Mouse (Mus musculus) CH12.LX (cell line): ENCODE results near the gene Col25a1. TPM values are rescaled to one million over a fixed set of nuclear protein-coding genes. Genes with fewer than 3 reads are reported as not detected.

Experiments used
- DNase-seq: peaks from one replicate; pipeline ENCODE4 v3.0.0-alpha.2; 2013; ENCODE audit errors: extremely low read depth
- H3K27ac ChIP-seq: 2 replicates; pipeline ENCODE4 v1.5.1; 2012; ENCODE audit warnings: low read depth, mild to moderate bottlenecking, control low read depth, moderate library complexity; ENCODE audit not compliant: insufficient read depth
- H3K27me3 ChIP-seq: replicated peaks from 2 replicates; pipeline ENCODE3; 2012; ENCODE audit warnings: inconsistent platforms
- H3K36me3 ChIP-seq, 2 experiments: replicated peaks in 1 of 2; 2 replicates each; pipeline versions ENCODE3 to v1.6.1; 2012; ENCODE audit warnings: inconsistent platforms in 1 of 2, low read length in 1 of 2, mild to moderate bottlenecking in 1 of 2, mixed read lengths in 1 of 2, moderate library complexity in 1 of 2; ENCODE audit not compliant: control insufficient read depth in 1 of 2, insufficient read depth in 1 of 2
- H3K4me1 ChIP-seq, 2 experiments: 2 replicates each; pipeline ENCODE4 v1.6.1; 2012; ENCODE audit warnings: inconsistent platforms in 1 of 2, moderate library complexity in 1 of 2; ENCODE audit not compliant: insufficient read depth in 2 of 2, control insufficient read depth in 1 of 2
- H3K4me2 ChIP-seq: 2 replicates; pipeline ENCODE4 v1.6.1; 2012; ENCODE audit warnings: low read depth, mild to moderate bottlenecking, control low read depth; ENCODE audit not compliant: poor library complexity, insufficient read depth, severe bottlenecking
- H3K4me3 ChIP-seq, 3 experiments: fragments of 150-350 bp in 1 of 3; sonication (generic) in 1 of 3; replicated peaks in 1 of 3; 2 replicates each; pipeline versions ENCODE3 to v1.5.1; 2011 to 2012; ENCODE audit warnings: low read depth in 2 of 3, low read length in 2 of 3, mild to moderate bottlenecking in 2 of 3, moderate library complexity in 2 of 3, control low read depth in 1 of 3, improper control_type of control experiment in 1 of 3, inconsistent platforms in 1 of 3, mixed read lengths in 1 of 3; ENCODE audit not compliant: poor library complexity in 1 of 3
- H3K79me2 ChIP-seq: replicated peaks from 2 replicates; pipeline ENCODE4 v1.6.1; 2012; ENCODE audit warnings: mild to moderate bottlenecking, moderate library complexity; ENCODE audit not compliant: control insufficient read depth, poor library complexity, insufficient read depth, severe bottlenecking; ENCODE audit errors: extremely low read depth
- H3K9ac ChIP-seq: 2 replicates; pipeline ENCODE4 v1.6.1; 2012; ENCODE audit warnings: low read depth, mild to moderate bottlenecking, control low read depth, moderate library complexity; ENCODE audit not compliant: insufficient read depth
- H3K9me3 ChIP-seq: replicated peaks from 2 replicates; pipeline ENCODE3; 2012; ENCODE audit warnings: low read length, inconsistent platforms, mixed read lengths
- BHLHE40 ChIP-seq: IDR thresholded peaks from 2 replicates; pipeline ENCODE4 v1.6.1; 2011; ENCODE audit warnings: mild to moderate bottlenecking, low read depth, low read length, improper control_type of control experiment
- E2F4 ChIP-seq: IDR thresholded peaks from 2 replicates; pipeline ENCODE4 v1.6.1; 2011; ENCODE audit warnings: low read depth, low read length, improper control_type of control experiment; ENCODE audit not compliant: insufficient replicate concordance
- ETS1 ChIP-seq: conservative IDR thresholded peaks from 2 replicates; pipeline ENCODE4 v1.6.1; 2012; ENCODE audit warnings: low read depth, mild to moderate bottlenecking, inconsistent platforms, low read length, improper control_type of control experiment, moderate library complexity
- GABPA ChIP-seq: IDR thresholded peaks from 2 replicates; pipeline ENCODE4 v1.6.1; 2012; ENCODE audit warnings: low read depth, low read length, improper control_type of control experiment, inconsistent platforms; ENCODE audit not compliant: insufficient replicate concordance
- IRF4 ChIP-seq: IDR thresholded peaks from 2 replicates; pipeline ENCODE4 v1.6.1; 2014; ENCODE audit warnings: low read depth, mild to moderate bottlenecking, inconsistent platforms, low read length, improper control_type of control experiment
- MAFK ChIP-seq: IDR thresholded peaks from 2 replicates; pipeline ENCODE4 v1.6.1; 2011; ENCODE audit warnings: low read length, improper control_type of control experiment; ENCODE audit not compliant: insufficient replicate concordance
- MAX ChIP-seq: IDR thresholded peaks from 2 replicates; pipeline ENCODE4 v1.6.1; 2011; ENCODE audit warnings: low read length, improper control_type of control experiment
- MAZ ChIP-seq: IDR thresholded peaks from 2 replicates; pipeline ENCODE4 v1.6.1; 2012; ENCODE audit warnings: low read depth, mild to moderate bottlenecking, inconsistent platforms, low read length, improper control_type of control experiment, moderate library complexity
- MXI1 ChIP-seq: IDR thresholded peaks from 2 replicates; pipeline ENCODE4 v1.6.1; 2011; ENCODE audit warnings: mild to moderate bottlenecking, low read depth, low read length, improper control_type of control experiment
- NELFE ChIP-seq: IDR thresholded peaks from 2 replicates; pipeline ENCODE4 v1.6.1; 2011; ENCODE audit warnings: low read depth, low read length, improper control_type of control experiment
- NRF1 ChIP-seq: IDR thresholded peaks from 2 replicates; pipeline ENCODE4 v1.6.1; 2014; ENCODE audit warnings: low read depth, mild to moderate bottlenecking, inconsistent platforms, low read length, improper control_type of control experiment, moderate library complexity
- PAX5 ChIP-seq: IDR thresholded peaks from 2 replicates; pipeline ENCODE4 v1.6.1; 2012; ENCODE audit warnings: low read length, inconsistent platforms, mixed read lengths
- POLR2A ChIP-seq: IDR thresholded peaks from 2 replicates; pipeline ENCODE4 v1.6.1; 2011; ENCODE audit warnings: low read depth, mild to moderate bottlenecking, improper control_type of control experiment, low read length
- POLR2AphosphoS2 ChIP-seq: IDR thresholded peaks from 2 replicates; pipeline ENCODE4 v1.6.1; 2011; ENCODE audit warnings: low read depth, low read length, improper control_type of control experiment
- RAD21 ChIP-seq: IDR thresholded peaks from 2 replicates; pipeline ENCODE4 v1.6.1; 2011; ENCODE audit warnings: low read depth, mild to moderate bottlenecking, low read length, improper control_type of control experiment, moderate library complexity
- TBP ChIP-seq: conservative IDR thresholded peaks from 2 replicates; pipeline ENCODE4 v1.6.1; 2011; ENCODE audit warnings: low read depth, low read length, improper control_type of control experiment
- TCF12 ChIP-seq: IDR thresholded peaks from 2 replicates; pipeline ENCODE4 v1.6.1; 2014; ENCODE audit warnings: low read depth, mild to moderate bottlenecking, inconsistent platforms, low read length, improper control_type of control experiment
- UBTF ChIP-seq: IDR thresholded peaks from 2 replicates; pipeline ENCODE4 v1.6.1; 2012; ENCODE audit warnings: low read depth, mild to moderate bottlenecking, inconsistent platforms, low read length, improper control_type of control experiment, moderate library complexity
- USF1 ChIP-seq: IDR thresholded peaks from 2 replicates; pipeline ENCODE4 v1.6.1; 2014; ENCODE audit warnings: low read depth, mild to moderate bottlenecking, inconsistent platforms, low read length, improper control_type of control experiment
- USF2 ChIP-seq: conservative IDR thresholded peaks from 2 replicates; pipeline ENCODE4 v1.6.1; 2011; ENCODE audit warnings: low read depth, low read length, improper control_type of control experiment
- ZC3H11A ChIP-seq: IDR thresholded peaks from 2 replicates; pipeline ENCODE4 v1.6.1; 2012; ENCODE audit warnings: low read depth, mild to moderate bottlenecking, inconsistent platforms, low read length, improper control_type of control experiment
- dilution Hi-C: fragments of 300-500 bp; cut with MboI; formaldehyde crosslinking; loops from 2 replicates; pipeline ENCODE4 v1.14.3; 2020; ENCODE audit warnings: low sequenced_read_pairs; ENCODE audit not compliant: extremely low pct_unique_long_range_greater_than_20kb, extremely low pct_ligation_motif_present
- in situ Hi-C: fragments of 300-500 bp; cut with MboI; formaldehyde crosslinking; loops from 3 replicates; pipeline ENCODE4 v1.14.3; 2019; ENCODE audit warnings: low sequenced_read_pairs, low pct_ligation_motif_present, low pct_unique_long_range_greater_than_20kb, mixed read lengths
- polyA plus RNA-seq: library from polyadenylated mRNA; unstranded; fragments of >175 nt; gene quantifications from 2 replicates; pipeline ENCODE4 v1.2.1, GENCODE M21; 2012; ENCODE audit warnings: low read depth; ENCODE audit not compliant: insufficient read length
- total RNA-seq, 2 experiments: library from RNA; depleted of rRNA; stranded (reverse); fragments of 300-350 nt in 1 of 2; fragments of >200 nt in 1 of 2; gene quantifications; 2 replicates each; pipeline ENCODE4 v1.2.3; 2012 to 2014

The Col25a1 gene
- total and polyA plus RNA-seq, 3 experiments = not detected

DNA sequence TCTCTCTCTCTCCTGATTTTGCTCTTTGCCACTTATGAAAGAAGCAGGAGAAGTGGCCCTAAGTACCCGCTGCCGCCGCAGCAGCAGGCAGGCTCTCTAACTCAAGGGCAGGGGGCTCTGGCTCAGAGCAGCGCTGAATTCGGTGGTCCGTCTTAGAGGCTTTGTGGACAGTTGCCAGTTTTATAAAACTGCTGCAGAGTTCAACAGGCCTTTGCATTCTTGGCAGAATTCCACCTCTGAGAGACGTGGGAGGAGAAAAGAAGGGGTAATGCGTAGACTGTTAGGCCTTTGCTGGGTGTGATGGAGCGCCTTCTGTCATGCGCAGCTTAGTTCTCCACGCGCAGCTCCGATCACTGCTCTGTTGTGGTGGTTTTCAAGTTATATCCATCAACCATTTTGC, 206.6 kb downstream of the Col25a1 start:
- Histone ChIP-seq H3K4me1 (no peaks in the 10 kb centered on the region), H3K27me3 (no peaks in the 10 kb centered on the region), H3K27ac (no peak overlapping the region), H3K4me3 (no peak overlapping the region), H3K9me3 (no peaks in the 10 kb centered on the region), H3K4me2 (no peak overlapping the region), H3K9ac (no peak overlapping the region), H3K36me3 (no peaks in the 10 kb centered on the region), H3K79me2 (no peaks in the 10 kb centered on the region)
- in situ Hi-C loops = no loop called here
- no peak for DNase-seq
- TF ChIP-seq MAX = no peak
- TF ChIP-seq IRF4 = no peak
- dilution Hi-C loops = no loop called here

DNA sequence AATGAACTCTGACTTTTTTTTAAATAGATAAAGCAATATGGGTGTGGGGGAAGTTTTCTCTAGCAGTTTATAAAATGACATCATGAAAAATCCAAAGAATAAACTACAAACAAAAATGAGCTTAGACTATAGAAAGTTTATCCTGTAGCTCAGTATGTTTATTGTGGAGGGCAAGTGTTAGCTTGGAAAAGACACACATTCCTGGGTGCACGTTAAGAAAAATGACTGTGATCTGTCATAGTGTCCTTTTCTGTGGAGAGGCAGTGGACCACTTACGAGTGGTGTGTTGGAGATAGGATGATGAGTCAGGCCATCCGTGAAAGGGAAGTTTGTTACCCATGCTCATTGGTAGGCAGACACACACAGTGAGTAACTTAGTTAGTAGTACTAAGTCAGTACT, 207.1 kb downstream of the Col25a1 start:
- H3K36me3 ChIP-seq = no peaks in the 10 kb centered on the region
- H3K4me3 ChIP-seq = no peak overlapping the region
- no peaks in the 10 kb centered on the region for H3K27me3 ChIP-seq
- H3K27ac ChIP-seq = no peak overlapping the region
- H3K9me3 ChIP-seq = no peaks in the 10 kb centered on the region
- H3K4me1 ChIP-seq = no peaks in the 10 kb centered on the region
- dilution Hi-C loops = no loop called here
- TF ChIP-seq MXI1 = no peak
- TF ChIP-seq PAX5 = no peak
- no peak for TF ChIP-seq MAX
- TF ChIP-seq RAD21 = no peak
- TF ChIP-seq NELFE = no peak
- TF ChIP-seq USF2 = no peak
- TF ChIP-seq BHLHE40 = no peak
- TF ChIP-seq UBTF = no peak
- TF ChIP-seq POLR2A = no peak
- TF ChIP-seq GABPA = no peak
- TF ChIP-seq MAFK = no peak
- TF ChIP-seq ETS1 = no peak
- TF ChIP-seq, all 38 proteins: peak for 0
- no peak for DNase-seq
- Histone ChIP-seq H3K4me2 (no peak overlapping the region), H3K9ac (no peak overlapping the region), H3K79me2 (no peaks in the 10 kb centered on the region)
- in situ Hi-C loops = no loop called here

DNA sequence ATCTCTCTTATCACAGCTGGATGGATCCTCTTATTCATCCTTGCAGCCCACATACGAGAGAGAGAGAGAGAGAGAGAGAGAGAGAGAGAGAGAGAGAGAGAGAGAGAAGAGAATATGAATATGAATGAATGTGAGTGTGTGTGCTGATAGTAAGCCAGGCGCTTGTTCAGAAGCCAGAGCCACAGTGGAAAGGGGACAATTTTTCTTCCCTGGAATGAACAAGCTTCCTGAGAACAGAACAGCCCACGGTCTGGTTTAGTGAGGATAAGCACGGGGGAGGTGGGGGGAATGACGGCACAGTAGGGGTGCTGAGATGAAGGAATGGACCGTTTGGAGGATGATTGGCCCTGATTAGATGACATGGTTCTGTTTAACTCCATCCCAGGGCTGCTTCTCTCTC, 218.9 kb downstream of the Col25a1 start:
- no peaks in the 10 kb centered on the region for H3K9me3 ChIP-seq
- no peaks in the 10 kb centered on the region for H3K27me3 ChIP-seq
- H3K4me3 ChIP-seq = no peak overlapping the region
- H3K79me2 ChIP-seq = no peaks in the 10 kb centered on the region
- dilution Hi-C loops = no loop called here
- H3K9ac ChIP-seq = no peak overlapping the region
- no peak for TF ChIP-seq E2F4
- TF ChIP-seq ZC3H11A = no peak
- TF ChIP-seq ETS1 = no peak
- TF ChIP-seq POLR2AphosphoS2 = no peak
- TF ChIP-seq BHLHE40 = no peak
- no peak for TF ChIP-seq UBTF
- TF ChIP-seq NRF1 = no peak
- no peak for TF ChIP-seq TCF12
- TF ChIP-seq MAZ = no peak
- TF ChIP-seq USF1 = no peak
- TF ChIP-seq MAFK = no peak
- no peak for TF ChIP-seq TBP
- H3K4me1 ChIP-seq = peaks cover 0 to 15% of the 10 kb centered on the region in 2 experiments; a peak in 2 of 4 replicates
- H3K4me2 ChIP-seq = no peak overlapping the region
- H3K36me3 ChIP-seq = no peaks in the 10 kb centered on the region
- no peak overlapping the region for H3K27ac ChIP-seq
- DNase-seq = no peak
- in situ Hi-C loops = no loop called here
